8 mouse cellular contexts compared by ENCODE assay signal in genomic region chr17:84641893-84642292, GRCm38 (mm10). TPM values are rescaled to one million over a fixed set of nuclear protein-coding genes. Genes with fewer than 3 reads are reported as not detected.
DNase-seq lines count a peak whose midpoint lies in the region; ATAC-seq lines count a peak whose summit lies in the region.

No protein-coding gene starts in this region.

- DNase-seq in adrenal gland, adult 18-20 months (ENCODE audit: low spot score in 2 of 2), result peak; percentile 27 to 58
- DNase-seq in adrenal gland, postnatal 4 days (ENCODE audit: low spot score in 2 of 2), result no peak
- DNase-seq in layer of hippocampus, adult 11-12 months (ENCODE audit: low spot score), result peak; percentile 57
- DNase-seq in layer of hippocampus, postnatal 36 days, result no peak
- DNase-seq in WW6 (ENCODE audit: low read depth, low spot score), result peak; percentile 38
- peak; percentile 73 for DNase-seq in lung, postnatal 10 days
- DNase-seq in thymus, postnatal 10 days (ENCODE audit: low spot score in 2 of 2), result peak; percentile 35 to 63

- peak; percentile 55; the same call in 1 of the 2 replicates for ATAC-seq in granulocyte monocyte progenitor cell, adult 5-6 weeks (replicated peaks; ENCODE audit: poor library complexity, severe bottlenecking)

RNA-seq across cellular contexts. Expression of gene Dync2li1, which starts 15.6 kb away (rescaled TPM):
- total RNA-seq in adrenal gland, adult 18-20 months (2021), result 10 to 100 TPM; 22.5 to 28.0 TPM
- total RNA-seq in adrenal gland, postnatal 4 days (2021), result 10 to 100 TPM; 23.2 to 28.2 TPM
- total RNA-seq in layer of hippocampus, postnatal 36 days (2021), result 10 to 100 TPM; 19.1 TPM
- total RNA-seq in granulocyte monocyte progenitor cell, adult 5-6 weeks (2014; fragmentation: Nextera tagmentation), result 4.8 and 6.4 TPM in 2 replicates
- total RNA-seq in granulocyte monocyte progenitor cell, adult 5-6 weeks (2017), result 2.3 and 4.2 TPM in 2 replicates

RNA-seq across cellular contexts. Expression of gene Abcg8, which starts 34.2 kb away (rescaled TPM):
- not detected for total RNA-seq in adrenal gland, adult 18-20 months (2021)
- total RNA-seq in adrenal gland, postnatal 4 days (2021), result 1 to 10 TPM in 1 of 2 experiments, under 1 TPM in 1; 0.25 to 4.5 TPM
- not detected for total RNA-seq in layer of hippocampus, postnatal 36 days (2021)
- total RNA-seq in granulocyte monocyte progenitor cell, adult 5-6 weeks (2014; fragmentation: Nextera tagmentation), result not detected in 2 replicates
- not detected in 2 replicates for total RNA-seq in granulocyte monocyte progenitor cell, adult 5-6 weeks (2017)

RNA-seq across cellular contexts. Expression of gene Abcg5, which starts 40.9 kb away (rescaled TPM):
- not detected for total RNA-seq in adrenal gland, adult 18-20 months (2021)
- total RNA-seq in adrenal gland, postnatal 4 days (2021), result 1 to 10 TPM in 1 of 2 experiments, under 1 TPM in 1; 0.64 to 4.5 TPM
- not detected for total RNA-seq in layer of hippocampus, postnatal 36 days (2021)
- not detected in 2 replicates for total RNA-seq in granulocyte monocyte progenitor cell, adult 5-6 weeks (2014; fragmentation: Nextera tagmentation)
- total RNA-seq in granulocyte monocyte progenitor cell, adult 5-6 weeks (2017), result not detected in 2 replicates

Comparison
In these comparisons a context has a peak if more than half of its experiments do, and no peak if none do; other contexts are left out.
1. DNase-seq: peak in adrenal gland, adult 18-20 months (2 of 2), layer of hippocampus, adult 11-12 months (single experiment), WW6 (single experiment), lung, postnatal 10 days (single experiment) and thymus, postnatal 10 days (2 of 2); none in adrenal gland, postnatal 4 days (0 of 2) and layer of hippocampus, postnatal 36 days (0 of 2).